Mouse (Mus musculus): ENCODE measurements at regions not wholly inside any gene's neighbourhood (a gene's known extent, or its start where the extent isn't known, plus 50 kb on each side); places are given as distances from the start of the nearest gene placed in this dataset.

- Histone ChIP-seq H3K27me3 (replicated peaks) (no peaks in the 10 kb centered on the region), H3K9ac (no peak overlapping the region), H3K4me3 (no peak overlapping the region), H3K9me3 (replicated peaks) (peaks cover 4% of the 10 kb centered on the region; the same call in 1 of the 2 replicates), H3K4me1 (replicated peaks) (no peaks in the 10 kb centered on the region), H3K4me2 (no peak overlapping the region), H3K36me3 (no peaks in the 10 kb centered on the region), H3K27ac (ENCODE audit: poor library complexity, severe bottlenecking) (no peak overlapping the region)
- ATAC-seq (ENCODE audit: insufficient number of reproducible peaks, low FRiP score): no peak
- WGBS: 75% methylated on average over 1 of the region's 1 CpGs
Measured at GRCm38 (mm10) chr11:6785471-6785870, 52.0 kb downstream of the Gm11983 start.

- H3K27ac ChIP-seq (ENCODE audit: poor library complexity, severe bottlenecking): no peak overlapping the region
Measured at GRCm38 (mm10) chr11:6782826-6783225, 54.6 kb downstream of the Gm11983 start.

GRCm38 (mm10) chr11:6779752-6780151 lies 57.7 kb downstream of the Gm11983 start:
- H3K27ac ChIP-seq (ENCODE audit: poor library complexity, severe bottlenecking): no peak overlapping the region
- H3K9ac ChIP-seq: no peak overlapping the region
- H3K9me3 ChIP-seq (replicated peaks): peaks cover 8% of the 10 kb centered on the region; the same call in 1 of the 2 replicates
- WGBS: 74% methylated on average over 5 of the region's 5 CpGs
- ATAC-seq (ENCODE audit: insufficient number of reproducible peaks, low FRiP score): no peak
- H3K4me2 ChIP-seq: no peak overlapping the region
- H3K36me3 ChIP-seq: no peaks in the 10 kb centered on the region
- H3K4me3 ChIP-seq: no peak overlapping the region
- H3K4me1 ChIP-seq (replicated peaks): peaks cover 5% of the 10 kb centered on the region
- H3K27me3 ChIP-seq (replicated peaks): no peaks in the 10 kb centered on the region

More at GRCm38 (mm10) chr11:6782826-6783225, 54.6 kb downstream of the Gm11983 start:
- no peak for ATAC-seq (ENCODE audit: insufficient number of reproducible peaks, low FRiP score)
- no peaks in the 10 kb centered on the region for H3K27me3 ChIP-seq (replicated peaks)
- no peak overlapping the region for H3K4me3 ChIP-seq
- no peak overlapping the region for H3K4me2 ChIP-seq
- 0 out of 2 replicates have a peak, but pooled peaks cover 4% of the 10 kb centered on the region for H3K9me3 ChIP-seq (replicated peaks)
- H3K4me1 ChIP-seq (replicated peaks): no peaks in the 10 kb centered on the region
- H3K9ac ChIP-seq: no peak overlapping the region
- WGBS: 86% methylated on average over 14 of the region's 14 CpGs
- H3K36me3 ChIP-seq: no peaks in the 10 kb centered on the region

- Histone ChIP-seq H3K27ac (ENCODE audit: poor library complexity, severe bottlenecking) (no peak overlapping the region), H3K27me3 (replicated peaks) (no peaks in the 10 kb centered on the region), H3K4me2 (no peak overlapping the region), H3K36me3 (no peaks in the 10 kb centered on the region), H3K4me3 (no peak overlapping the region), H3K9me3 (replicated peaks) (peaks cover 8% of the 10 kb centered on the region; the same call in 1 of the 2 replicates), H3K4me1 (replicated peaks) (peaks cover 5% of the 10 kb centered on the region), H3K9ac (no peak overlapping the region)
- WGBS: 64% methylated on average over 10 of the region's 10 CpGs
- no peak for ATAC-seq (ENCODE audit: insufficient number of reproducible peaks, low FRiP score)
Measured at GRCm38 (mm10) chr11:6778596-6779360, 58.7 kb downstream of the Gm11983 start.

GRCm38 (mm10) chr11:6777566-6777965 lies 59.9 kb downstream of the Gm11983 start:
- Histone ChIP-seq H3K4me3 (no peak overlapping the region), H3K9ac (no peak overlapping the region), H3K27me3 (replicated peaks) (no peaks in the 10 kb centered on the region), H3K27ac (ENCODE audit: poor library complexity, severe bottlenecking) (no peak overlapping the region), H3K36me3 (no peaks in the 10 kb centered on the region), H3K4me2 (no peak overlapping the region), H3K4me1 (replicated peaks) (peaks cover 9% of the 10 kb centered on the region), H3K9me3 (replicated peaks) (peaks cover 8% of the 10 kb centered on the region; the same call in 1 of the 2 replicates)
- 80% methylated on average over 1 of the region's 1 CpGs for WGBS
- ATAC-seq (ENCODE audit: insufficient number of reproducible peaks, low FRiP score): no peak

- no peak overlapping the region for H3K4me3 ChIP-seq
- no peaks in the 10 kb centered on the region for H3K36me3 ChIP-seq
- 49% methylated on average over 4 of the region's 4 CpGs for WGBS
- H3K9me3 ChIP-seq (replicated peaks): peaks cover 8% of the 10 kb centered on the region; the same call in 1 of the 2 replicates
- H3K9ac ChIP-seq: no peak overlapping the region
- peaks cover 9% of the 10 kb centered on the region for H3K4me1 ChIP-seq (replicated peaks)
- no peak overlapping the region for H3K4me2 ChIP-seq
- peak; percentile 57; the same call in 1 of the 2 replicates for ATAC-seq (ENCODE audit: insufficient number of reproducible peaks, low FRiP score)
- H3K27ac ChIP-seq (ENCODE audit: poor library complexity, severe bottlenecking): no peak overlapping the region
- H3K27me3 ChIP-seq (replicated peaks): no peaks in the 10 kb centered on the region
Measured at GRCm38 (mm10) chr11:6774656-6775055, 62.8 kb downstream of the Gm11983 start.

- Histone ChIP-seq H3K4me1 (replicated peaks) (peaks cover 9% of the 10 kb centered on the region), H3K4me3 (no peak overlapping the region), H3K4me2 (no peak overlapping the region), H3K9me3 (replicated peaks) (peaks cover 8% of the 10 kb centered on the region; the same call in 1 of the 2 replicates), H3K9ac (no peak overlapping the region), H3K36me3 (no peaks in the 10 kb centered on the region), H3K27me3 (replicated peaks) (no peaks in the 10 kb centered on the region), H3K27ac (ENCODE audit: poor library complexity, severe bottlenecking) (no peak overlapping the region)
- 79% methylated on average over 5 of the region's 5 CpGs for WGBS
- no peak for ATAC-seq (ENCODE audit: insufficient number of reproducible peaks, low FRiP score)
Measured at GRCm38 (mm10) chr11:6773951-6774350, 63.5 kb downstream of the Gm11983 start.

GRCm38 (mm10) chr11:6773364-6773763 lies 64.1 kb downstream of the Gm11983 start:
- Histone ChIP-seq H3K27ac (ENCODE audit: poor library complexity, severe bottlenecking) (no peak overlapping the region), H3K4me2 (no peak overlapping the region), H3K27me3 (replicated peaks) (0 out of 2 replicates have a peak, but pooled peaks cover 1% of the 10 kb centered on the region), H3K4me3 (no peak overlapping the region), H3K9me3 (replicated peaks) (peaks cover 8% of the 10 kb centered on the region; the same call in 1 of the 2 replicates), H3K4me1 (replicated peaks) (peaks cover 9% of the 10 kb centered on the region), H3K9ac (no peak overlapping the region), H3K36me3 (no peaks in the 10 kb centered on the region)
- ATAC-seq (ENCODE audit: insufficient number of reproducible peaks, low FRiP score): no peak
- WGBS: 4% methylated on average over 1 of the region's 1 CpGs

GRCm38 (mm10) chr11:6769437-6769765 lies 68.1 kb downstream of the Gm11983 start:
- peaks cover 11% of the 10 kb centered on the region for H3K27me3 ChIP-seq (replicated peaks)
- H3K4me3 ChIP-seq: no peak overlapping the region
- H3K4me1 ChIP-seq (replicated peaks): peaks cover 8% of the 10 kb centered on the region; the same call in 1 of the 2 replicates
- no peaks in the 10 kb centered on the region for H3K36me3 ChIP-seq
- no peaks in the 10 kb centered on the region; the same call in 1 of the 2 replicates for H3K9me3 ChIP-seq (replicated peaks)
- H3K4me2 ChIP-seq: no peak overlapping the region
- 74% methylated on average over 7 of the region's 7 CpGs for WGBS
- ATAC-seq (ENCODE audit: insufficient number of reproducible peaks, low FRiP score): no peak
- no peak overlapping the region for H3K27ac ChIP-seq (ENCODE audit: poor library complexity, severe bottlenecking)
- no peak overlapping the region for H3K9ac ChIP-seq

- Histone ChIP-seq H3K27ac (ENCODE audit: poor library complexity, severe bottlenecking) (no peak overlapping the region), H3K27me3 (replicated peaks) (peaks cover 11% of the 10 kb centered on the region), H3K36me3 (no peaks in the 10 kb centered on the region), H3K9ac (no peak overlapping the region), H3K4me3 (no peak overlapping the region), H3K4me1 (replicated peaks) (peaks cover 8% of the 10 kb centered on the region; the same call in 1 of the 2 replicates), H3K9me3 (replicated peaks) (no peaks in the 10 kb centered on the region; the same call in 1 of the 2 replicates), H3K4me2 (no peak overlapping the region)
- 45% methylated on average over 22 of the region's 22 CpGs for WGBS
- ATAC-seq (ENCODE audit: insufficient number of reproducible peaks, low FRiP score): peak; percentile 38; the same call in 1 of the 2 replicates
Measured at GRCm38 (mm10) chr11:6768599-6769436, 68.6 kb downstream of the Gm11983 start.

- Histone ChIP-seq H3K9me3 (replicated peaks) (no peaks in the 10 kb centered on the region), H3K27me3 (replicated peaks) (peaks cover 11% of the 10 kb centered on the region), H3K27ac (ENCODE audit: poor library complexity, severe bottlenecking) (no peak overlapping the region), H3K36me3 (no peaks in the 10 kb centered on the region), H3K4me1 (replicated peaks) (peaks cover 3% of the 10 kb centered on the region; the same call in 1 of the 2 replicates), H3K4me2 (no peak overlapping the region), H3K9ac (no peak overlapping the region), H3K4me3 (no peak overlapping the region)
- no peak for ATAC-seq (ENCODE audit: insufficient number of reproducible peaks, low FRiP score)
- 41% methylated on average over 7 of the region's 7 CpGs for WGBS
Measured at GRCm38 (mm10) chr11:6766725-6767124, 70.7 kb downstream of the Gm11983 start.
